Mouse (Mus musculus) limb, embryonic 11.5 days (tissue): ENCODE results near the gene Mapk3. TPM values are rescaled to one million over a fixed set of nuclear protein-coding genes. Genes with fewer than 3 reads are reported as not detected.

Experiments
- ATAC-seq: fragments of 200-750 bp; cut with Nextera tagmentation; 2 replicates; pipeline ENCODE4 v1.8.0; 2017; ENCODE audit warnings: low read depth; ENCODE audit not compliant: insufficient number of reproducible peaks, low FRiP score, low TSS enrichment
- DNase-seq: peaks from one replicate; pipeline ENCODE4 v3.0.0-alpha.2; 2015; ENCODE audit warnings: low spot score
- H3K27ac ChIP-seq: fragments of 300-500 bp; sonication (generic); replicated peaks from 2 replicates; pipeline ENCODE4 v1.5.1; 2014; ENCODE audit warnings: low read depth, mild to moderate bottlenecking, low read length
- H3K27me3 ChIP-seq: fragments of 300-500 bp; sonication (generic); 2 replicates; pipeline ENCODE4 v1.6.1; 2014; ENCODE audit warnings: mild to moderate bottlenecking, low read length, mixed read lengths; ENCODE audit not compliant: control insufficient read depth, insufficient read depth
- H3K36me3 ChIP-seq: fragments of 300-500 bp; sonication (generic); 2 replicates; pipeline ENCODE4 v1.6.1; 2014; ENCODE audit warnings: mild to moderate bottlenecking, low read length, moderate library complexity, mixed read lengths; ENCODE audit not compliant: control insufficient read depth, insufficient read depth
- H3K4me1 ChIP-seq: fragments of 300-500 bp; sonication (generic); 2 replicates; pipeline ENCODE4 v1.6.1; 2014; ENCODE audit warnings: low read length, mixed read lengths; ENCODE audit not compliant: control insufficient read depth, insufficient read depth
- H3K4me2 ChIP-seq: fragments of 300-500 bp; sonication (generic); 2 replicates; pipeline ENCODE4 v1.6.1; 2014; ENCODE audit warnings: low read depth, mild to moderate bottlenecking, moderate library complexity; ENCODE audit not compliant: severe bottlenecking
- H3K4me3 ChIP-seq: fragments of 300-500 bp; sonication (generic); 2 replicates; pipeline ENCODE4 v1.5.1; 2014; ENCODE audit warnings: low read depth, low read length
- H3K9ac ChIP-seq: fragments of 300-500 bp; sonication (generic); 2 replicates; pipeline ENCODE4 v1.6.1; 2014; ENCODE audit warnings: mild to moderate bottlenecking, low read length
- H3K9me3 ChIP-seq: fragments of 300-500 bp; sonication (generic); 2 replicates; pipeline ENCODE4 v1.6.1; 2016; ENCODE audit warnings: low read length; ENCODE audit not compliant: control insufficient read depth
- WGBS: fragments of 180-500 bp; shearing (Covaris S2); extraction: QIAGEN DNeasy Blood & Tissue Kit; methylation state at CpG from one replicate; pipeline ENCODE4 v1.1.7; 2014; 5-methylcytosine and 5-hydroxymethylcytosine counted together
- polyA plus RNA-seq: library from polyadenylated mRNA; unstranded; fragments of >200 nt; fragmentation: Nextera tagmentation; extraction: Ambion mirVana; gene quantifications from 2 replicates; pipeline ENCODE4 v1.2.1, GENCODE M21; 2014

Gene Mapk3
- polyA plus RNA-seq, 1 experiment from 2014 or later: 37.4 TPM

GRCm38 (mm10) chr7:126762471-126763008 is 3.1 kb downstream of the Mapk3 start:
- Histone ChIP-seq H3K9ac (no peak overlapping the region), H3K9me3 (no peaks in the 10 kb centered on the region), H3K4me3 (no peak overlapping the region), H3K4me2 (no peak overlapping the region), H3K4me1 (no peaks in the 10 kb centered on the region), H3K27me3 (no peaks in the 10 kb centered on the region), H3K27ac (no peak overlapping the region), H3K36me3 (peaks cover 8% of the 10 kb centered on the region; the same call in 1 of the 2 replicates)
- DNase-seq (no peak), ATAC-seq (no peak)
- WGBS: 76% methylated on average over 17 of the region's 17 CpGs

- Histone ChIP-seq H3K36me3 (peaks cover 10% of the 10 kb centered on the region; the same call in 1 of the 2 replicates), H3K9ac (no peak overlapping the region), H3K27me3 (no peaks in the 10 kb centered on the region), H3K9me3 (no peaks in the 10 kb centered on the region), H3K4me1 (no peaks in the 10 kb centered on the region), H3K4me2 (no peak overlapping the region), H3K4me3 (no peak overlapping the region), H3K27ac (no peak overlapping the region)
- ATAC-seq (no peak), DNase-seq (no peak)
- WGBS: 89% methylated on average over 9 of the region's 9 CpGs
These were observed 6.1 kb downstream of the Mapk3 start for GRCm38 (mm10) chr7:126765540-126765939.

GRCm38 (mm10) chr7:126766201-126766600 is 6.8 kb downstream of the Mapk3 start, which contains the start of gene Gdpd3:
Gdpd3 (plus strand) TSS chr7:126766334.
- no peak for ATAC-seq
- H3K4me1 ChIP-seq: no peaks in the 10 kb centered on the region
- H3K9me3 ChIP-seq: no peaks in the 10 kb centered on the region
- H3K27ac ChIP-seq: no peak within 1 kb of the TSS
- DNase-seq: no peak
- no peak within 1 kb of the TSS for H3K4me2 ChIP-seq
- 87% methylated on average over 16 of the region's 16 CpGs for WGBS
- H3K36me3 ChIP-seq: peaks cover 10% of the 10 kb centered on the region; the same call in 1 of the 2 replicates
- no peaks in the 10 kb centered on the region for H3K27me3 ChIP-seq
- no peak within 1 kb of the TSS for H3K4me3 ChIP-seq
- no peak within 1 kb of the TSS; the same call in 1 of the 2 replicates for H3K9ac ChIP-seq

GRCm38 (mm10) chr7:126767001-126767400 is 7.6 kb downstream of the Mapk3 start:
- H3K36me3 ChIP-seq: peaks cover 10% of the 10 kb centered on the region; the same call in 1 of the 2 replicates
- no peaks in the 10 kb centered on the region for H3K27me3 ChIP-seq
- H3K9ac ChIP-seq: no peak overlapping the region
- H3K4me3 ChIP-seq: no peak overlapping the region
- no peak for DNase-seq
- no peak overlapping the region for H3K4me2 ChIP-seq
- 92% methylated on average over 8 of the region's 8 CpGs for WGBS
- no peaks in the 10 kb centered on the region for H3K4me1 ChIP-seq
- no peak overlapping the region for H3K27ac ChIP-seq
- no peak for ATAC-seq
- no peaks in the 10 kb centered on the region for H3K9me3 ChIP-seq

- no peak overlapping the region for H3K4me2 ChIP-seq
- no peak overlapping the region for H3K27ac ChIP-seq
- 86% methylated on average over 12 of the region's 12 CpGs for WGBS
- no peaks in the 10 kb centered on the region for H3K9me3 ChIP-seq
- H3K4me1 ChIP-seq: peaks cover 4% of the 10 kb centered on the region
- no peak overlapping the region for H3K9ac ChIP-seq
- H3K27me3 ChIP-seq: no peaks in the 10 kb centered on the region
- peaks cover 5% of the 10 kb centered on the region; the same call in 1 of the 2 replicates for H3K36me3 ChIP-seq
- ATAC-seq: no peak
- no peak overlapping the region for H3K4me3 ChIP-seq
- DNase-seq: no peak
These were observed 11.4 kb downstream of the Mapk3 start for GRCm38 (mm10) chr7:126770784-126771183.

- H3K27me3 ChIP-seq: no peaks in the 10 kb centered on the region
- no peak overlapping the region for H3K4me2 ChIP-seq
- no peaks in the 10 kb centered on the region; the same call in 1 of the 2 replicates for H3K36me3 ChIP-seq
- H3K9me3 ChIP-seq: no peaks in the 10 kb centered on the region
- no peak for ATAC-seq
- H3K4me3 ChIP-seq: no peak overlapping the region
- H3K9ac ChIP-seq: no peak overlapping the region
- 74% methylated on average over 2 of the region's 2 CpGs for WGBS
- H3K4me1 ChIP-seq: peaks cover 15% of the 10 kb centered on the region
- no peak for DNase-seq
- no peak overlapping the region for H3K27ac ChIP-seq
These were observed 13.9 kb downstream of the Mapk3 start for GRCm38 (mm10) chr7:126773351-126773750.

- Histone ChIP-seq H3K9me3 (no peaks in the 10 kb centered on the region), H3K9ac (no peak overlapping the region), H3K27ac (no peak overlapping the region), H3K4me2 (no peak overlapping the region), H3K27me3 (no peaks in the 10 kb centered on the region), H3K4me3 (no peak overlapping the region), H3K36me3 (no peaks in the 10 kb centered on the region; the same call in 1 of the 2 replicates), H3K4me1 (peaks cover 15% of the 10 kb centered on the region)
- 88% methylated on average over 2 of the region's 2 CpGs for WGBS
- ATAC-seq (no peak), DNase-seq (no peak)
These were observed 15.1 kb downstream of the Mapk3 start for GRCm38 (mm10) chr7:126774463-126774862.

- Histone ChIP-seq H3K4me3 (no peak overlapping the region), H3K9ac (no peak overlapping the region; the same call in 1 of the 2 replicates), H3K27ac (peak overlapping the region; percentile 56), H3K4me2 (peak overlapping the region; percentile 93; the same call in 1 of the 2 replicates), H3K27me3 (no peaks in the 10 kb centered on the region), H3K36me3 (no peaks in the 10 kb centered on the region; the same call in 1 of the 2 replicates), H3K4me1 (peaks cover 15% of the 10 kb centered on the region), H3K9me3 (no peaks in the 10 kb centered on the region)
- 84% methylated on average over 10 of the region's 10 CpGs for WGBS
- ATAC-seq: no peak
- DNase-seq: no peak
These were observed 16.0 kb downstream of the Mapk3 start for GRCm38 (mm10) chr7:126775185-126775977.
